Mouse (Mus musculus): ENCODE measurements at regions not wholly inside any gene's neighbourhood (a gene's known extent, or its start where the extent isn't known, plus 50 kb on each side); places are given as distances from the start of the nearest gene placed in this dataset.

- ATAC-seq (replicated peaks; ENCODE audit: insufficient number of reproducible peaks, insufficient read depth, low FRiP score, low read depth): no peak
- no peak overlapping the region for H3K27ac ChIP-seq
- no peaks in the 10 kb centered on the region for H3K4me1 ChIP-seq (replicated peaks)
- H3K9me3 ChIP-seq (replicated peaks): no peaks in the 10 kb centered on the region
- WGBS: 86% methylated on average over 3 of the region's 3 CpGs
- H3K9ac ChIP-seq: no peak overlapping the region
- H3K4me2 ChIP-seq: no peak overlapping the region
- no peak overlapping the region for H3K4me3 ChIP-seq
- no peaks in the 10 kb centered on the region for H3K27me3 ChIP-seq
- no peaks in the 10 kb centered on the region for H3K36me3 ChIP-seq
Measured at GRCm38 (mm10) chr9:30653210-30653609, 226.3 kb downstream of the Snx19 start.

GRCm38 (mm10) chr9:30649392-30650054 lies 222.6 kb downstream of the Snx19 start:
- no peak overlapping the region for H3K4me2 ChIP-seq
- no peak overlapping the region for H3K27ac ChIP-seq
- ATAC-seq (replicated peaks; ENCODE audit: insufficient number of reproducible peaks, insufficient read depth, low FRiP score, low read depth): no peak
- no peaks in the 10 kb centered on the region for H3K4me1 ChIP-seq (replicated peaks)
- no peak overlapping the region for H3K4me3 ChIP-seq
- H3K27me3 ChIP-seq: no peaks in the 10 kb centered on the region
- 60% methylated on average over 13 of the region's 13 CpGs for WGBS
- no peaks in the 10 kb centered on the region for H3K36me3 ChIP-seq
- no peaks in the 10 kb centered on the region for H3K9me3 ChIP-seq (replicated peaks)
- H3K9ac ChIP-seq: no peak overlapping the region

GRCm38 (mm10) chr9:30633741-30634470 lies 207.0 kb downstream of the Snx19 start:
- H3K4me3 ChIP-seq: no peak overlapping the region
- H3K9me3 ChIP-seq (replicated peaks): no peaks in the 10 kb centered on the region
- no peak for ATAC-seq (replicated peaks; ENCODE audit: insufficient number of reproducible peaks, insufficient read depth, low FRiP score, low read depth)
- peak overlapping the region; percentile 33; the same call in 1 of the 2 replicates for H3K27ac ChIP-seq
- H3K27me3 ChIP-seq: no peaks in the 10 kb centered on the region
- no peak overlapping the region for H3K4me2 ChIP-seq
- H3K9ac ChIP-seq: no peak overlapping the region
- H3K36me3 ChIP-seq: no peaks in the 10 kb centered on the region
- H3K4me1 ChIP-seq (replicated peaks): peaks cover 6% of the 10 kb centered on the region
- WGBS: 48% methylated on average over 10 of the region's 10 CpGs

- H3K27me3 ChIP-seq: no peaks in the 10 kb centered on the region
- no peak overlapping the region for H3K4me2 ChIP-seq
- H3K9ac ChIP-seq: no peak overlapping the region
- H3K4me3 ChIP-seq: no peak overlapping the region
- no peaks in the 10 kb centered on the region for H3K9me3 ChIP-seq (replicated peaks)
- H3K4me1 ChIP-seq (replicated peaks): peaks cover 6% of the 10 kb centered on the region
- H3K27ac ChIP-seq: peak overlapping the region; percentile 45
- H3K36me3 ChIP-seq: no peaks in the 10 kb centered on the region
- WGBS: 56% methylated on average over 6 of the region's 6 CpGs
- peak; percentile 62; the same call in 1 of the 2 replicates for ATAC-seq (replicated peaks; ENCODE audit: insufficient number of reproducible peaks, insufficient read depth, low FRiP score, low read depth)
Measured at GRCm38 (mm10) chr9:30632164-30633146, 205.5 kb downstream of the Snx19 start.

GRCm38 (mm10) chr9:30625635-30626034 lies 198.7 kb downstream of the Snx19 start:
- Histone ChIP-seq H3K9me3 (replicated peaks) (no peaks in the 10 kb centered on the region), H3K9ac (no peak overlapping the region), H3K4me3 (no peak overlapping the region), H3K27ac (no peak overlapping the region), H3K4me2 (no peak overlapping the region), H3K27me3 (no peaks in the 10 kb centered on the region), H3K4me1 (replicated peaks) (no peaks in the 10 kb centered on the region), H3K36me3 (no peaks in the 10 kb centered on the region)
- 87% methylated on average over 8 of the region's 8 CpGs for WGBS
- no peak for ATAC-seq (replicated peaks; ENCODE audit: insufficient number of reproducible peaks, insufficient read depth, low FRiP score, low read depth)

- H3K9ac ChIP-seq: no peak overlapping the region
- H3K4me1 ChIP-seq (replicated peaks): no peaks in the 10 kb centered on the region
- no peak overlapping the region for H3K27ac ChIP-seq
- no peak for ATAC-seq (replicated peaks; ENCODE audit: insufficient number of reproducible peaks, insufficient read depth, low FRiP score, low read depth)
- H3K36me3 ChIP-seq: no peaks in the 10 kb centered on the region
- no peak overlapping the region for H3K4me3 ChIP-seq
- 82% methylated on average over 3 of the region's 3 CpGs for WGBS
- no peaks in the 10 kb centered on the region for H3K27me3 ChIP-seq
- H3K4me2 ChIP-seq: no peak overlapping the region
- H3K9me3 ChIP-seq (replicated peaks): no peaks in the 10 kb centered on the region
Measured at GRCm38 (mm10) chr9:30625090-30625489, 198.2 kb downstream of the Snx19 start.

- no peak overlapping the region for H3K4me2 ChIP-seq
- H3K36me3 ChIP-seq: no peaks in the 10 kb centered on the region
- H3K4me3 ChIP-seq: no peak overlapping the region
- H3K27ac ChIP-seq: no peak overlapping the region
- H3K4me1 ChIP-seq (replicated peaks): no peaks in the 10 kb centered on the region
- ATAC-seq (replicated peaks; ENCODE audit: insufficient number of reproducible peaks, insufficient read depth, low FRiP score, low read depth): no peak
- H3K27me3 ChIP-seq: no peaks in the 10 kb centered on the region
- no peaks in the 10 kb centered on the region for H3K9me3 ChIP-seq (replicated peaks)
- WGBS: 74% methylated on average over 5 of the region's 5 CpGs
- H3K9ac ChIP-seq: no peak overlapping the region
Measured at GRCm38 (mm10) chr9:30624481-30624880, 197.6 kb downstream of the Snx19 start.

GRCm38 (mm10) chr9:30619325-30619724 lies 192.4 kb downstream of the Snx19 start:
- Histone ChIP-seq H3K4me3 (no peak overlapping the region), H3K36me3 (no peaks in the 10 kb centered on the region), H3K4me2 (no peak overlapping the region), H3K27me3 (no peaks in the 10 kb centered on the region), H3K9ac (no peak overlapping the region), H3K9me3 (replicated peaks) (no peaks in the 10 kb centered on the region), H3K27ac (no peak overlapping the region), H3K4me1 (replicated peaks) (no peaks in the 10 kb centered on the region)
- no peak for ATAC-seq (replicated peaks; ENCODE audit: insufficient number of reproducible peaks, insufficient read depth, low FRiP score, low read depth)
- 78% methylated on average over 2 of the region's 2 CpGs for whole genome bisulfite sequencing

GRCm38 (mm10) chr9:30618181-30618580 lies 191.3 kb downstream of the Snx19 start:
- Histone ChIP-seq H3K27me3 (no peaks in the 10 kb centered on the region), H3K27ac (no peak overlapping the region), H3K9me3 (replicated peaks) (no peaks in the 10 kb centered on the region), H3K4me2 (no peak overlapping the region), H3K9ac (no peak overlapping the region), H3K36me3 (no peaks in the 10 kb centered on the region), H3K4me3 (no peak overlapping the region), H3K4me1 (replicated peaks) (peaks cover 9% of the 10 kb centered on the region)
- 76% methylated on average over 2 of the region's 2 CpGs for WGBS
- no peak for ATAC-seq (replicated peaks; ENCODE audit: insufficient number of reproducible peaks, insufficient read depth, low FRiP score, low read depth)

- no peak overlapping the region; the same call in 1 of the 2 replicates for H3K9ac ChIP-seq
- no peak overlapping the region for H3K27ac ChIP-seq
- peaks cover 9% of the 10 kb centered on the region for H3K4me1 ChIP-seq (replicated peaks)
- H3K4me3 ChIP-seq: no peak overlapping the region
- no peak; the same call in 1 of the 2 replicates for ATAC-seq (replicated peaks; ENCODE audit: insufficient number of reproducible peaks, insufficient read depth, low FRiP score, low read depth)
- no peaks in the 10 kb centered on the region for H3K27me3 ChIP-seq
- H3K4me2 ChIP-seq: no peak overlapping the region
- WGBS: 56% methylated on average over 6 of the region's 6 CpGs
- no peaks in the 10 kb centered on the region for H3K36me3 ChIP-seq
- no peaks in the 10 kb centered on the region for H3K9me3 ChIP-seq (replicated peaks)
Measured at GRCm38 (mm10) chr9:30613715-30614114, 186.8 kb downstream of the Snx19 start.

GRCm38 (mm10) chr9:30613003-30613552 lies 186.2 kb downstream of the Snx19 start:
- WGBS: 69% methylated on average over 5 of the region's 5 CpGs

More at GRCm38 (mm10) chr9:30613003-30613552, 186.2 kb downstream of the Snx19 start:
- Histone ChIP-seq H3K27ac (no peak overlapping the region), H3K4me1 (replicated peaks) (peaks cover 9% of the 10 kb centered on the region), H3K9ac (no peak overlapping the region), H3K4me3 (no peak overlapping the region), H3K36me3 (no peaks in the 10 kb centered on the region), H3K27me3 (no peaks in the 10 kb centered on the region), H3K4me2 (no peak overlapping the region), H3K9me3 (replicated peaks) (no peaks in the 10 kb centered on the region)
- no peak for ATAC-seq (replicated peaks; ENCODE audit: insufficient number of reproducible peaks, insufficient read depth, low FRiP score, low read depth)

All from heart, embryonic 15.5 days (tissue).